Mouse (Mus musculus) cortical plate, adult 2 months (tissue): ENCODE data around the gene Frmd4a. TPM values are rescaled to one million over a fixed set of nuclear protein-coding genes. Genes with fewer than 3 reads are reported as not detected.

ENCODE experiments used
- H3K27ac ChIP-seq: fragments of 200-500 bp; 2 replicates; pipeline ENCODE4 v1.5.1; 2012; ENCODE audit warnings: low read length, control low read depth, inconsistent platforms; ENCODE audit not compliant: insufficient read depth
- H3K4me1 ChIP-seq: fragments of 200-500 bp; 2 replicates; pipeline ENCODE4 v1.6.1; 2011; ENCODE audit warnings: low read length; ENCODE audit not compliant: control insufficient read depth, insufficient read depth
- H3K4me3 ChIP-seq: fragments of 200-500 bp; 2 replicates; pipeline ENCODE4 v1.5.1; 2011; ENCODE audit warnings: mild to moderate bottlenecking, low read length, control low read depth; ENCODE audit not compliant: insufficient read depth
- CTCF ChIP-seq: fragments of 200-500 bp; IDR thresholded peaks from 2 replicates; pipeline ENCODE4 v1.5.1; 2011; ENCODE audit warnings: mild to moderate bottlenecking, control low read depth, low read length; ENCODE audit not compliant: insufficient read depth; ENCODE audit errors: extremely low read depth
- POLR2A ChIP-seq: fragments of 200-500 bp; IDR thresholded peaks from 2 replicates; pipeline ENCODE4 v1.6.1; 2011; ENCODE audit warnings: mild to moderate bottlenecking, low read length, control low read depth; ENCODE audit not compliant: insufficient read depth; ENCODE audit errors: extremely low read depth
- polyA plus RNA-seq: library from polyadenylated mRNA; depleted of rRNA; stranded (reverse); fragments of >200 nt; gene quantifications from 2 replicates; pipeline ENCODE4 v1.2.3, GENCODE M21; 2012

The Frmd4a gene
- polyA plus RNA-seq, 1 experiment: 33.9 TPM

DNA sequence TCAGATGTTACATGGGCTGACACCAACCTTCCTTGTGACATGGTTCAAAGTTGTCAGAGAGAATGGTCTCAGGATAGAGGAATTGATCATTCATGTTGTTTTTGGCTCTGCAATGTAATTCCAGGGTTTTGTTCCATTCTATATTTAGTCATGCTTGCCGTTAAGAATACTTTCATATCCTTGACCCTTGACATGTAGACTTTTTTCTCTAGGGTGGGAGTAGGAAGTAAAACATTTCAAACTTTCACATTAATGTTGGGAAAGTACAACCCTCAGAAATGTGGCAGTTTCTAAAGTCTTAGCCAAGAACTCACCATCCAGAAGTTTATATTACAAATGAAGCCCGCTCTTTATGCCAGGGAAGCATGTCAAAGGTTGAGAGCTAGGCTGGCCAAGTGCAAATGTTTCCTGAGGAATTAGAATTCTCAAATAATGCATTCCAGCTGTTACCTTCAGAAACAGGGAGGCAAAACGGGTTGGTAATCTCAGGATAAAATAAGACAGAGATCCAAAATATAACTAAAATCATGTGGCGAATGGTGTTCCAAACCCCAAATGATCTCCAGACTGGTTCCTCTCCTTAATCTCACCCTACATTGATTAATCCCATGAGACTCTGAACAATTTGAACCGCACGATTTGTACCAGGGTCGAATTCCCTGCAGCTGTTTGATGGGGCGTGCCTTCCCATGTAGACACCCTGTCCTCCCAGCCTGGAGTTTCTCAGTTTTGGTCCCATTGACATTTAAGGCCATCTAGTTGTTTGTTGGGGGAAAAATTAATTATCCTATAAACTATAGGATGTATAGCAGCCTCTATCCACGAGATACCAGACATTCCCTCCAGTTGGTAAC is 344.7 kb downstream of the Frmd4a start:
- no peak overlapping the region for H3K4me3 ChIP-seq
- no peak for TF ChIP-seq CTCF
- TF ChIP-seq POLR2A: no peak
- no peaks in the 10 kb centered on the region for H3K4me1 ChIP-seq
- H3K27ac ChIP-seq: no peak overlapping the region

DNA sequence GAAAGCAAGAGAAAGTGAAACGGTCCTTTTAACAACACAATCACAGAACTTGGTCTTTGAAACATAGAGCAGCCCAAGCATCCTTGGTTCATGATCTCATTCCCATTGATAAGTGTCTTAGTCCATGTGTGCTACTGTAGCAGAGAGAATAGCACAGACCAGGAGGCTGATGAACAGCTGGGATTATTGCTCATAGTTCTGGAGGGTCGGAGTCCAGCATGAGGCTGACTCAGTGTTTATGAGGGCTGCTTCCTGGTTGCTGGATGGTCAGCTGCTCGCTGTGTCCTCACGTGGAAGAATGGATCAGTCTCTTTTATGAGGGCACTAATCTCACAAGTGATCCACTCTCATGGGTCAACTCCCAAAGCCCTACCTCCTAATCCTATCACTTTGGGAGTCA is 347.4 kb downstream of the Frmd4a start:
- Histone ChIP-seq H3K4me3 (no peak overlapping the region), H3K4me1 (no peaks in the 10 kb centered on the region), H3K27ac (no peak overlapping the region)
- no peak for TF ChIP-seq CTCF
- no peak for TF ChIP-seq POLR2A

DNA sequence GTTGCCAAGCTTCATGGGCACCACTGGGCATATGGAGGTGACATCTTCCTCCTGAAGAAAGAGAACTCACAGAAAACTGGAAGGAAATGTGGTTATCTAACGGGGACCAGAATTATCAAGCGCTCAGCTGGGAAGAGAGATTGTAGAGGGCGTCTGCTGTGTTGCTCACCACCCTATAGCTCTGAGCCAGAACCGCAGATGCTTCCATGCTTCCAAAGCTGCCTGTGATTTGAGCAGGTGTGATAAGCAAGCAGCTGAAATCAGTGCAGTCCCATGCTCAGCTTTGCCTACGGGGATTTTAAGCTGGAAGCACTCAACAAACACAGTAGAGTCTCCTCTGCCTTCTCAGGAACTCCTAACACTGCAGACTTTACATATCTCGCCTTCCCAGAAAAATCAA is 351.0 kb downstream of the Frmd4a start:
- Histone ChIP-seq H3K27ac (no peak overlapping the region), H3K4me1 (no peaks in the 10 kb centered on the region), H3K4me3 (no peak overlapping the region)
- no peak for TF ChIP-seq POLR2A
- no peak for TF ChIP-seq CTCF

DNA sequence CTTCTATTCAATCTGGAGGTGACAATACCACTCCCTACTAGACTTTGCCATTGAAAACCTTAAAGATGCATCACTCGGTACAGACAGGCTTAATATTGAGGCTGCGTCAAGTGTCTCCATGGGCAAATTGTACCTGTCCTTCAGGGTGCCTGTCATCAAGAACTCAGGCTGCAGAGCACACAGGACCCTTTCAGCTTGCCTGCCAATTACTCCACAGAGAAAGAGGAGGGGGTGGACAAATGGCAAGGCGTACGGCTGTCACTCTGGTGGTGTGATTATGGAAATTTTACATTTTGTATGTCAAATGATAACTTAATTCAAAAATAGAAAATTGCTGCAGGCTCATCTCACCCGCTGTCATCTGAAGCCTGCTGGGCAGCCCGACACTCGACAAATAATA is 353.0 kb downstream of the Frmd4a start:
- Histone ChIP-seq H3K4me3 (no peak overlapping the region), H3K4me1 (no peaks in the 10 kb centered on the region), H3K27ac (no peak overlapping the region)
- no peak for TF ChIP-seq POLR2A
- no peak for TF ChIP-seq CTCF

DNA sequence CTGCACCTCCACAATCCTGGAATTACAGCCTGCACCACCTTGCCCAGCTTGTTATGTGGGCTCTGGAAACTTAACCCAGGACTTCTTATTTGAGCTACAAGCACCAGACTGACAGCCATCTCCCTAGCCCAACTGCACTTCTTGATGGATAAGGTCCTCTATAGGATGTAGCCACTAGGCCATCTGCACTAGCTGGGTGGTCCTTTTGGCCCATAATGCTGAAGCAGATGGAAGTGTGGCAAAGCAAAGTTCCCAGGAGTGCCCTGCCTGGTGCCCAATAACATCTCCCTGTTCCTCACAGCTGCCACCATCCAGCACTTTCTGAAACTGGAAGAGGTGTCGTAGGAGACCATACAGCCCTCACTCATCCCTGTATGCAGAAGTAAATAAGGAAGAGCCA is 353.8 kb downstream of the Frmd4a start:
- H3K4me3 ChIP-seq: no peak overlapping the region
- H3K27ac ChIP-seq: no peak overlapping the region
- no peak for TF ChIP-seq CTCF
- TF ChIP-seq POLR2A: no peak
- H3K4me1 ChIP-seq: no peaks in the 10 kb centered on the region

DNA sequence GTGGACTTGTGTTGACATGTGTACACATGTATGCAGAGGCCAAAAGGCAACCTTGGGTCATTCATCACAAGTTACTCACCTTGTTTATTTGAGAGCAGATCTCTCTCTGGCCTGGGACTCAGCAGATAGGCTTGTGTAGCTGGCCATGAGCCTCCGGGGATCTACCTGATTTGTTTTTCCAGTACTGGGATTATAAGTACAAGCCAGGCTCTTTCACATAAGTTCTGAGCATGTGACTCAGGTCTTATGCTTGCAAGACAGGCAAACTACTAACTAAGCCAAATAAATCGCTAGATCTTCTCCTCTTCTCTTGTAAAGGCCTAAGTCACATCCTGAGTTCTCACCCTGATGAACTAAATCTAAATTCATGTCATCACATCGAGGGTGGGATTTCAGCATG is 361.3 kb downstream of the Frmd4a start:
- Histone ChIP-seq H3K4me3 (no peak overlapping the region), H3K27ac (no peak overlapping the region), H3K4me1 (no peaks in the 10 kb centered on the region)
- TF ChIP-seq POLR2A (no peak), CTCF (no peak)

DNA sequence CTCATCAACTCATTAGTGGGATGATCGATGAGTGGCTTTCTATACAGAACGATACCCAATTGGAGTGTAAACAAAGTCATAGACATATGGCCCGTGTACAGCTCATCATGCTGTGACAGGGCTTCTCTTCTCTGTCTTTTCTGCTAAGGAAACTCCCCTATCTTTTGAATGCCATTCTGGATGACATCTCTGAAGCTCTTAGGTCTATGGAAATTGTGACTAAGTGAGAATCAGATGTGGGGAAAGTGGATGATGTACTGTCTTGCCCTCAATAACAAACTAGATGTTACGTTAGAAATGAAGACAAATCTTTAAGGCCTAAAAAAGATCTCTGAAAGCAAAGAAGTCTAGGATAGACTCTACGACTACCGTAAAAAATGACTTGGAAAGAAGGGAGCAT is 362.9 kb downstream of the Frmd4a start:
- Histone ChIP-seq H3K4me3 (no peak overlapping the region), H3K4me1 (no peaks in the 10 kb centered on the region), H3K27ac (no peak overlapping the region)
- TF ChIP-seq CTCF (no peak), POLR2A (no peak)

DNA sequence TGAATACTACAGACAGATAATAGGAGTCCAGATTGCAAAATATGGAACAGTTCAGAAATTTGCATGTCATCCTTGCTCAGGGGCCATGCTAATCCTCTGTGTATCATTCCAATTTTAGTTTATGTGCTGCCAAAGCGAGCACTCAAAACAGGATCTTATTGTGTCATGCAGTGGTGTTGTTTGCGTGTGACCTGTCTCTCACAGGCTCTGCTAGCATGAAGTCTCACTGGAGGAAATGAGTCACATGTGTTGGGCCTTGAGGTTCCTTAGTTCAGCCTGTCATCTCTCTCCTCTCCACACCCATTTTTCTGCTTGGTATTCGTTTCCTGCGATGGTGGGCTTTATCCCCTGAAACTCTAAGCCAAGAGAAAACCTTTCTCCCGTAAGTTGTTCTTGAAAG is 363.4 kb downstream of the Frmd4a start:
- Histone ChIP-seq H3K4me1 (no peaks in the 10 kb centered on the region), H3K27ac (no peak overlapping the region), H3K4me3 (no peak overlapping the region)
- TF ChIP-seq POLR2A (no peak), CTCF (no peak)

DNA sequence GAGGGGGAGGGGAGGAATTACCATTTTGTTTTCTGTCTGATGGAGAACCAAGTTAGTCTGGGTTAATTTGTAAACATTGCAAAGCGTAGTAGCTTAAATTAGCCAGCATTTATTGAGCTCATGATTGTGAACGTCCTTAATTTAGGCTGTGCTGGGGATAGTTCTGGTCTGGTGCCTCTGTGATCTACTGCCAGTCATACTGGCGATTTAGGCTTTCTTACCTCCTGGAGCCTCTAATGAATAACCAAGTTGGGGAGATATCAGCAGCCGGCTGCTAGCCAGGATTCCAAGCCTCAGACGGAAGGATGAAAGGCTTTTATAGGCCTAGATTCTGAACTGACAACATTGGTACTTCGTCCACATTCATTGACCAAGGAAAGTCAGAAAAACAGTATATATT is 369.0 kb downstream of the Frmd4a start:
- H3K4me1 ChIP-seq: peaks cover 2% of the 10 kb centered on the region
- TF ChIP-seq POLR2A (no peak), CTCF (no peak)

DNA sequence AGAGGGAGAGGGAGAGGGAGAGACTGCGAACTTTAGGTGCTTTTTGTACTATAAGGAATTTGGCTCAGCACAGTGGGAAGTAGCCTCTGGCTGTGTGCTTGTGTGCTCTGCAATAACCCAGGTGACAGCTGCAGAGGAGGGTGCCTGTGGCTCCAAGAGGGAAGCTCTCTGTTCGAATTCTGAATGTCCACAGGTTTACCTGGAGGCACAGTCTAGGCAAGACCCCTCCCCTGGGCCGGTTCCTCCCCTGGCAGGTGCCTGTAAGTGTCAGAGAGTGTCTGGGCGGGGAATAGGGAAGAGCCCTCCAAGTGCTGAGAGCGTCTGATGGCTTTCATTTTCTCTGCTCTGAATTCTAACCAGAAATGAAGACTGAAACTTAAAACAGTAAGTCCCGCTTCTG is 371.8 kb downstream of the Frmd4a start:
- no peak for TF ChIP-seq POLR2A
- no peak for TF ChIP-seq CTCF
- H3K27ac ChIP-seq: no peak overlapping the region
- H3K4me1 ChIP-seq: peaks cover 3% of the 10 kb centered on the region
- H3K4me3 ChIP-seq: no peak overlapping the region

More for the DNA sequence above, 369.0 kb downstream of the Frmd4a start:
- Histone ChIP-seq H3K4me3 (no peak overlapping the region), H3K27ac (no peak overlapping the region)
